Mouse (Mus musculus): Measurements from ENCODE around the gene Entpd8. TPM values are rescaled to one million over a fixed set of nuclear protein-coding genes. Genes with fewer than 3 reads are reported as not detected.

The Entpd8 gene
- total RNA-seq, 2 experiments from 2014 or later: not detected

GRCm38 (mm10) chr2:25098005-25098615 is 18.0 kb downstream of the Entpd8 start:
- no peak for DNase-seq (ENCODE audit: extremely low spot score in 1 of 2, low spot score in 2 of 2)
- intact Hi-C loops (cut with DNase I): loop anchor here (2.0 kb wide), 1 partner anchor 59 kb away; no protein-coding TSS in a partner anchor
- H3K27ac ChIP-seq: peak overlapping the region; percentile 40
- TF ChIP-seq CTCF (IDR thresholded peaks at IDR 0.05): no peak
- no peak overlapping the region for H3K4me3 ChIP-seq

DNA sequence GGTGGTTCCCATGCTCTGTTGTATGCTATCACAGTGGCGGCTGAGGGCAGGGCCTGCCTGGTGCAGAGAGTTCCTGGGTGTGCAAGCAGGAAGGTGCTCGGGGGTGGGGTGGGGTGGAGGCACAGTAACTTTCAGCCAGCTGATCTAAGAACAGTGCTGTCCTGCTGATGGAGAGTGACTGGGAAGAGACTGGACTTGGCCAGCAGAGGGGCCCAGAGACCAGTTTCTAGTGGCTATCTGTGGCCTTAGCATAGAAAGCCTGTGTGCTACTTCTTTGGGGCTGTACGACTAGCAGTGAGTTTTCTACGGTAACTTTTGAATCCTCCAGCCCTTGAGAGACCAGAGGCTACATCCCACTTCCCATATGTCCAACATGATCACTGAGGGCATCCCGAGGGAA is 18.9 kb downstream of the Entpd8 start:
- H3K27ac ChIP-seq: peak overlapping the region; percentile 40; the same call in 1 of the 2 replicates
- peak in 1 of 2 experiments; percentile 30 for DNase-seq (ENCODE audit: extremely low spot score in 1 of 2, low spot score in 2 of 2)
- intact Hi-C loops (cut with DNase I): loop anchor here (1.0 to 2.0 kb wide), 2 partner anchors 58 to 87 kb away; no protein-coding TSS in a partner anchor
- peak; percentile 55 for TF ChIP-seq CTCF (IDR thresholded peaks at IDR 0.05)
- no peak overlapping the region for H3K4me3 ChIP-seq

DNA sequence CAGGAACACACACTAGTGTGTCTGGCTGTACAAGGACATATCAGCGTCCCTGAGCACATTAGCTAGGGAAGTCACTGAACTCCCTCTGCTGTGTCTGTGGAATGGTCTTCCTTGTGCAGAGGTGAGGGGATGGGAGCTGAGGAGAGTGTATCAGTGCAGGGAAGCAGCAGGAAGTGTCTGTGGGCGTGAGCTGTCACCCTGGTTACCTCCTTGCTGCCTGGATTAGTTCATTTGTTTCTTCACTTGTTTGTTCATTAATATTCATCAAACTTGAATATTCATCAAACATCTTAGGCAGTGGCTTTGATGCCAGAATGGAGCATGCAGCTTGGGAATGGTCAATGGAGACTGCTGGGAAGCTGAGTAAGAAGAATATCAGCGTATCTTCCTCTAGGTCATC is 19.6 kb downstream of the Entpd8 start:
- intact Hi-C loops (cut with DNase I): loop anchor here (1.0 to 2.0 kb wide), 2 partner anchors 57 to 87 kb away; no protein-coding TSS in a partner anchor
- DNase-seq (ENCODE audit: extremely low spot score in 1 of 2, low spot score in 2 of 2): no peak
- TF ChIP-seq CTCF (IDR thresholded peaks at IDR 0.05): no peak
- H3K4me3 ChIP-seq: no peak overlapping the region
- H3K27ac ChIP-seq: no peak overlapping the region

GRCm38 (mm10) chr2:25104122-25104521 is 24.0 kb downstream of the Entpd8 start:
- no peak overlapping the region for H3K27ac ChIP-seq
- intact Hi-C loops (cut with DNase I): no loop called here
- TF ChIP-seq CTCF (IDR thresholded peaks at IDR 0.05): no peak; the same call in 1 of the 2 replicates
- H3K4me3 ChIP-seq: no peak overlapping the region
- no peak for DNase-seq (ENCODE audit: extremely low spot score in 1 of 2, low spot score in 2 of 2)

DNA sequence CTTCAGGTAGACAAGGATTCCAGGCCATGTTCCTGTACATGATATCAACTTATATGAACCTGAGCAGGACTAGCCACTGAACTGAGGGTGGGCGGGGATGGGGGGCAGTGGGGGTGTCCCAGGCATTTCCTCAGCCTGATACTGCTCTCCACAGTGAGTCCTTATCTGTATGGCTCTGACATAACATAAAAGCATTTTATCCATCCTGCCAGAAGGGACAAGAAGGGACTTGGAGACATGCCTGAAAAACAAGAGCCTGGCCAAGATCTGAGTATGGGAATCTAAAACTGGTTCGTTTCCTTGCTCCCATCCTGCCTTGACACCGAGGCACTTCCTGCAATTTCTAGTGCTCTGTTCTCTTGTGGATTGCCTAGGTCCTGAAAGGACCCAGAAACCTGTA is 25.9 kb downstream of the Entpd8 start:
- Histone ChIP-seq H3K27ac (no peak overlapping the region), H3K4me3 (no peak overlapping the region)
- no peak for DNase-seq (ENCODE audit: extremely low spot score in 1 of 2, low spot score in 2 of 2)
- intact Hi-C loops (cut with DNase I): no loop called here
- no peak for TF ChIP-seq CTCF (IDR thresholded peaks at IDR 0.05)

- DNase-seq (ENCODE audit: extremely low spot score in 1 of 2, low spot score in 2 of 2): no peak
- intact Hi-C loops (cut with DNase I): no loop called here
- TF ChIP-seq CTCF (IDR thresholded peaks at IDR 0.05): no peak
These were observed 29.4 kb downstream of the Entpd8 start for GRCm38 (mm10) chr2:25109487-25109886.

GRCm38 (mm10) chr2:25110505-25111183 is 30.5 kb downstream of the Entpd8 start:
- Histone ChIP-seq H3K27ac (no peak overlapping the region), H3K4me3 (no peak overlapping the region)
- no peak for DNase-seq (ENCODE audit: extremely low spot score in 1 of 2, low spot score in 2 of 2)
- intact Hi-C loops (cut with DNase I): no loop called here
- TF ChIP-seq CTCF (IDR thresholded peaks at IDR 0.05): no peak

More at GRCm38 (mm10) chr2:25109487-25109886, 29.4 kb downstream of the Entpd8 start:
- Histone ChIP-seq H3K27ac (no peak overlapping the region), H3K4me3 (no peak overlapping the region)

DNA sequence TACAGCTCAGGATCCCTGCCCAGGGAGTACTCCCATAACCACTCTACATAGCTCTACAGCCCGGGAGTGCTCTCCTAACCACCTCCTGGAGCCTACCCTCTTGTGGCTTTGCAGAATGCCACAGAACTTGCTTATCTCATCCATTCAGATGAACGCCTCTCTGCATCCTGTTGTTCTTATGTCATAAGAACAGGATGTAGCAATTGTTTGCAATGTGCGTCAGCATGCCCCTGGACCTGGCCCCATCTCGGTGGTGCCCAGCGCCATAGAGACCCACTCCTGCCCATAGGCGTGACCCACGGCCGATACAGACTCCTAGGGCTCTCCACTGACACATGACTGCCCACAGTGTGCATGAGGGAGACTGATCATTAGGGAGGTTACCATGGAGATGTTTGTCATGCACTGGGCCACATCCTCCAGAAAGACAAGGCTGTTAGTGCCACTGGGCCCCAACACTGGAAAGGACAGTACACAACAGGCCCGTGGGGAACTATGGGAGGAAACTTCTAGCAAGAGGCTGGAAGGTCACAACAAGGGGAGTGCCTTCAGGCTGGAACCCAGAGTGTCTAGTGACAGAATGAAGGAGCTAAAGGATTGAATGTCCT is 31.2 kb downstream of the Entpd8 start:
- intact Hi-C loops (cut with DNase I): no loop called here
- DNase-seq (ENCODE audit: extremely low spot score in 1 of 2, low spot score in 2 of 2): no peak
- Histone ChIP-seq H3K27ac (no peak overlapping the region), H3K4me3 (no peak overlapping the region)
- no peak for TF ChIP-seq CTCF (IDR thresholded peaks at IDR 0.05)

DNA sequence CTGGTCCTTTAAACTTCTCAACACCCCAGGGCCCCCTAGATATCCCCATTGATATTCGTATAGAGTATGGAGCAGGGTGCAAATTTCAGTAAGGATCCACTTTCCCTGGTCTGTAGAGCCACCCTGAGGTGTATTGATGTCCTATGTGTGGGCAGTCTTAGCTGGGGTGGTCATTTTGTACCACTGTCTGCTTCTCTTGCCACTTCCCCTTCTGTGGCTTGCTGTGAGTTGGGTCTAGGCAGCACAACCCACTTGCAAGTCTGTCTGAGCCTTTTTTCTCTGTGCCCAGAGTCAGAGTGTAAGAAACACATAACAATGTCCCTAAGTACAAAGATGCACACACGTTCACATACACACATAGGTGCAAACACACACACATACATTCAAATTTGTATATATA is 34.2 kb downstream of the Entpd8 start:
- intact Hi-C loops (cut with DNase I): no loop called here
- Histone ChIP-seq H3K4me3 (no peak overlapping the region), H3K27ac (no peak overlapping the region)
- no peak for TF ChIP-seq CTCF (IDR thresholded peaks at IDR 0.05)
- DNase-seq (ENCODE audit: extremely low spot score in 1 of 2, low spot score in 2 of 2): no peak

DNA sequence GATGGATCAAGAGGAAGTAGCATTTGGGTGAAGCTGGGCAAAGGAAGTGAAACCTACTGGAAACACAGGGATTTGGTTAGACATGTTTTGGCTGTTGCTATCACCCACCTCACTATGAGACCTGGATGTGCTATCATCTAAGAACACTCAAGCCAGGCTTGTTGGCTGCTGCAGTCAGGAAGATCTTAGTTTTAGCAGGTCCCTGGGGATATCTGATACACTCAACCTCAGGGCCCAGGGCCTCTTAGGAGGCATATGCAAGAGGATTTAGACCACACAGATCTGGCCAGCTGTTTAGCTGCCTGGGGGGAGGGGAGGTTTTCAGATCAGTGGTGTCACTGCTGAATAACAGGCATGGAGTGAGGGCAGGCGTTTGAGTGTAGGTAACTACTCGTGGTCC is 35.3 kb downstream of the Entpd8 start:
- intact Hi-C loops (cut with DNase I): no loop called here
- no peak overlapping the region for H3K4me3 ChIP-seq
- no peak overlapping the region for H3K27ac ChIP-seq
- no peak for DNase-seq (ENCODE audit: extremely low spot score in 1 of 2, low spot score in 2 of 2)
- no peak for TF ChIP-seq CTCF (IDR thresholded peaks at IDR 0.05)

DNA sequence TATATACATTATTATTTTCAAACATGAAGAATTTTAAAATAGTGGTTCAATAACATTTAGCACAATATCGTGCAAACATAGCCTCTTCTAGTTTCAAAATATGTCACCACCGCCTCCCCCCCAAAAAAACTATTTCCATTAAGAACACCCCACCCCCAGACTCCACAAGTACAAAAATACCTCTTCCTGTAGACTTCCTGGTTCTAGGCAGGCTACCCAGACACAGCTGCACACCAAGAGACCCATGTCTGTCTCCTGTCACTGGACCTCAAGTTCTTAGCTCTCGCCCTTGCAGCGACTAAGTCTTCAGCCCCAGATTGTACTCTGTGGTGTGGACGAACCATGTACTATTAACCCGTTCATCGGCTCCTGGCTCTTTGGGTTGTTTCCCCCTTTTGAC is 40.9 kb downstream of the Entpd8 start:
- H3K27ac ChIP-seq: no peak overlapping the region
- DNase-seq (ENCODE audit: extremely low spot score in 1 of 2, low spot score in 2 of 2): no peak
- intact Hi-C loops (cut with DNase I): no loop called here
- no peak overlapping the region for H3K4me3 ChIP-seq
- no peak for TF ChIP-seq CTCF (IDR thresholded peaks at IDR 0.05)

DNA sequence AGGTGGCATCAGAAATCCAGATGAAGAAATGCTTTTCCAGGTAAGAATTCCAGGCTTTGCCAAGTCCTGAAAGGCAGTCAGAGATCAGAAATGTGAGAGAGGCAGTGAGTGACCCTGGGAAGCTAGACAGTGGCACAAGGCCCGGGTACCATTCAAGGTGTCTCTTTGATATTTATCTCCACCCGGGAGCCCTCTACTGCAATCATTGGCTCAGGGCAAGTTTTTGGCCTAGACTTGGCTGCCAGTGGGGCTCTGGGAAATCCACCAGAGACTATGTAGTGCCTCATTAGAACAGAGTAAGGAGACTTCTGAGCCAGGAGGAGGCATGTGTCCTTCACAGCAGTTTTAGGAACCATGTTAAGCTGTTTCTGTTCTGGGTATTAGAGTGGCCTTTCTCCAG is 42.6 kb downstream of the Entpd8 start:
- intact Hi-C loops (cut with DNase I): no loop called here
- Histone ChIP-seq H3K4me3 (no peak overlapping the region), H3K27ac (no peak overlapping the region)
- no peak for TF ChIP-seq CTCF (IDR thresholded peaks at IDR 0.05)
- no peak for DNase-seq (ENCODE audit: extremely low spot score in 1 of 2, low spot score in 2 of 2)
